Mouse (Mus musculus) lung, adult 2 months (tissue): Measurements from ENCODE around the gene Qrfp.

Source experiments
- CTCF ChIP-seq: fragments of 200-500 bp; IDR thresholded peaks from 2 replicates; pipeline ENCODE4 v1.5.1; 2011; ENCODE audit warnings: mild to moderate bottlenecking, low read length, control low read depth; ENCODE audit not compliant: insufficient read depth
- POLR2A ChIP-seq: fragments of 200-500 bp; IDR thresholded peaks from 2 replicates; pipeline ENCODE4 v1.6.1; 2011; ENCODE audit warnings: low read depth, mild to moderate bottlenecking, control low read depth, low read length, borderline replicate concordance; ENCODE audit errors: extremely low read depth

DNA sequence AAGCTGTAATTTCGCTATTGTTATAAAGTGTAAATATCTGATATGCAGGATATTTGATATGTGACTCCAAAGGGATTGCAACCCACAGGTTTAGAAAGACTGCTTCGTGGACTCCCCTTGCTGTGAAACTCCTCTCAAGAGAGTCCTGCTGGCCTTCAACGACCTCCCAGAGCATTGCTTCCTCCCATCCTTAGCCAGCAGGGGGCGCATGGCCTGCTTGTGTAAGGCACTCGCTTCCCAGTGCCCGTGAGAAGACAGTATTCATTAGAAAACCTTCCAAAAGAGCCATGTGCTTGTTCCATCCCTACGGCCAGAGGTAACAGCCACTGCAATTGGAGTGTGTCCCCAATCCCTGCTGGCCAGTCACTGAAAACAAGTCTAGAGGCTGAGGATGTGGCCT, 23.4 kb downstream of the Qrfp start:
- TF ChIP-seq CTCF (peak; percentile 92), POLR2A (no peak)
